Mouse (Mus musculus) mature B cell (primary cell): Measurements from ENCODE around the gene Tcaf2.

Experiments used
- in situ Hi-C: fragments of 300-500 bp; cut with MboI; formaldehyde crosslinking; loops from 2 replicates; pipeline ENCODE4 v1.14.3; 2019

Tcaf2 gene

DNA sequence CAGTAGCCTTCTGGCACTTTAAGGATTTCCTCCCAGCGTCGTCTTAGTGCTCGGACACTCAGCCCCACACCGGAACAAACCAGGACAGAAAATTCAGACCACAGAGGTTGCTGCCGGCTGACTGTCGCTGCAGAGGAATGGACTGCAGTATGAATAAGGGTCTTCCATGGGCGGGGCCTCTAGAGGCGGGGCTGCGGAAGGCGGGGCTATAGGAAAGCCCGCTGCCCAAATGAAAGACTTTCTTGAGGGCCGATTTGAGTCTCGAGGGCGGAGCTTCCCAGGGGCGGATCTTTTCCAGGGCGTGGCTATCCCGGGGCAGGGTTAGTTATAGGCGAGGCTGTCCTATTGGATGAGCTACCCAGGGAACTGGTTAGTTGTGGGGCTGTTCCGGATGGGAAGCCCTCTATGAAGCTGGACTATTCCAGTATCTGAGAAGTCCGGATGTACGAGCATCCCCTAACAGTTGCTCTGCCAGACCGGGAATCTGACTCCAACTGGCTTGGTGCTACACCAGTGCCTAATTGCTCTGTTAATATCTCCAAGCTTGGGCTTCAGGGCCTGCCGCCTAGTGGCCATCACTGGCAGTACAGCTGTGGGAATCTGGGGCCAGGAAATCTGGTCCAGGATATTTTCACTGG, at the start of gene Tcaf2:
Gene Tcaf2, minus strand, starts transcription at position 343 of the 638 bp plus-strand sequence.
- in situ Hi-C loops: no loop called here

DNA sequence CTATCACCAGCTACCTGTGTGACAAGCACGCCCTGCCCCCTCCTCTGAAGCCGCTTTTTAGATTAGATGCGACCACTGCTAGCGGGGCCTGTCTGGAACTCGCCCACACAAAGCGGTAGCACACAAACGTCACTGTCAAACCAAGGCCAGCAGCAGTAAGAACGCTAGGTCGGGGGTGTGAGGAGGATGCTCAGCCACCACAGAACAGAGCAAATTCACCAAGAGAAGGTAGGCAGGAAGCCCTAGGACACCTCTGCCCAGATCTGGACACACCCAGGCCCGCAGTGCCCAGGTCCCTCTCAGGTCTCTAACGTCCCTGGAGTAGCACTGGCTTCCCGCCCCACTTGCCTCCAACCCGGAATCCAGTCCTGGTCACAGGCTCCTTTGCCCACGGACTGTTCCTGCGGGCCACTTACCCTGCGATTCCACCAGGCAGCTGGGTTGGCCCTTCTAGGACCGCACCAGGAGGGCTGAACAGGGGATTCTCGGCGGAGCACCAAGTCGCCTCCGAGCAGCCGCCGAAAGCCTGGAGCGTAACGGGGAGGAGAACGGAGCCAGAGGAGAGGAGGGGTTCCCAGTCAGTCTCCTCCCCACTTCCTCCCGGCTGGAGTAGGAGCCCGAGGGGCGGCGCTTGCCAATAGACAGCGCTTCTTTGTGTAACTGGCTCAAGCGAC, 47.6 kb upstream of the Tcaf2 start:
- in situ Hi-C loops: no loop called here

DNA sequence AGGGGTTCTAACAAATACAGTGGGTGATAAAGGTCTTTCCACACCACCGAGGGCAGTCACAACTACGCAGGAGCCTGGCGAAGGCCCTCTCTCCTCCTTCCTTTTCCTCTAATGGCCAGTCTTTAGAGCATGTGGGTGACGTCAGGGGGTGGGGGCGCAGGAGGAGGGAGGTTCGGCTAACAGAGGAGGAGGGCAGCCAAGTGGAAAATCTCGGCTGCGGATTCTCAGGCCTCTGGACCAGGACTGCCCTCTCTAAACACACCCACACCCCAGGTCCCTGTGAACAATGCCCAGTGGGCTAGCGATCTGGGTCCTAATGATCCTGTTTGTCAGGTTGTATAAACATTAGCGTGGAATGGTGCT, 47.1 kb upstream of the Tcaf2 start:
- in situ Hi-C loops: no loop called here

DNA sequence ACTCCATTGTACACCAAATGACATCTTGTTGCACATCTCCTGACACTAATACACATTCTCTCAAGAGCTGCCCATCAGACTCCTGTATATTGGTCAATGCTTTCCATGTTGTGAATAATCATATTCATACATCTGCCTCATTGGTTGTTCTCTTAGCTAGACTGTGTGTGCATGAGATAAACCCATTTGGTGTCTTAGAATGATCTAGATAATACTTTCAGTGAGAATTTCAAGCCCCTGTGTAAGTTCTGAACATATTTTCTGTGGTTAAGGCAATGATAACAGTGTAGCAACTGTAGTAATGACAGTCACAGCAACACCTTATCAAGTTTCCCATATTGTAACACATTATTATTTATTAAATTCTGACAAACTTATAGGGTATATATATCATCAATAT, 44.7 kb upstream of the Tcaf2 start:
- in situ Hi-C loops: no loop called here

DNA sequence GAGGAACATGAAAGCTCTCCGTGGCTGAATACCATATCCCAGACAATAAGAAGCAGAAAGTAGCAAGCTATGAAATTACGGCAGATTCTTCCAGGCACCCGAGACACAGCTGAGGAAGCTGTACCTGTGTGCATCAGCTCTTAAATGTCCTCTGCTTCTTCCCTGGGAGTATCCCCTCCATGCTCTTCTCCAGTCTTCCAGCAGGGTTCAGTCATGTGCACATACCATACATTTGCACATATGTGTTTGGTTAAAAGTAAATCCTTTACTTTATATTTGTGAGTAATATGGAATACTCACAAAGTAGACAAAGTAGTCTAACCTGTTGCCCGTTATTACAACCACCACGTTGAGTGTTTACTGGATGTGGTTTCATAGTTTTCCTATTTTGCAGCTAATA, 42.9 kb upstream of the Tcaf2 start:
- in situ Hi-C loops: no loop called here

DNA sequence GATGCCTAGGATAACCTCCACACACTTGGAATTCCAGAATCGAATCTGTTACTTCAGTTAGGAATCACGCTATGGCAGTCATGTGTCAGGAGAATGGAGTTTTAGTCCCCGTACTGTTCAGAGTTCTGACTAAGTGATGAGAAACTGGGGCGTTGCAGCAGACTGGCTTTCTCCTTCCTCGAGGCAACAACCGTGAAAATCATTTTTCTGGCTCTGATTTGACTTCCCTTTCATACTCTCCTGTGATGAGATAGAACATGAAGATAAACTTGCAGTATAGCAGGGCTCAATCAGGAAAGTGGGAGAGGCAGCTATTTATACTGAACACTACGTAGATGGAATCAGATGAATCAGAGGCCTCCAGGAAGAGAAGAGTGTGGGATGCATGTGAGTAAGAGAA, 35.0 kb upstream of the Tcaf2 start:
- in situ Hi-C loops: no loop called here

DNA sequence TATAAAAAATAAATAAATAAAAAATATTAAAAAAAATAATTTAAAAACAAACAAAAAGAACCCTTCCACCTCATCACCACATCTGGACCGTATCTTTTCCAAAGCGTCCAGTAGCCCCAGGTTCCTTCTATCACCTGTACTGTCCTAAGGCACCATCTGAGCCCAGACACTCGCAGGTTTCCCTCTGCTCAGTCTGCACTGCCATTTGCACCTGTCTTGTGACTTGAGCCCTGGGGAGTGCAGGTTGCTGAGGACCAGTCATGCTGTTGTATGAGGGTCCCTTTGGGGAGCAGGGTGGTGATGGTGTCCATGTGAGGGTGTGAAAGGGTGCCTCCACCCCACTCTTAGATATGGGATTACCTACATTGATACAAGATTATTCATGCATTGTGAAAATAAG, 31.0 kb upstream of the Tcaf2 start:
- in situ Hi-C loops: no loop called here

DNA sequence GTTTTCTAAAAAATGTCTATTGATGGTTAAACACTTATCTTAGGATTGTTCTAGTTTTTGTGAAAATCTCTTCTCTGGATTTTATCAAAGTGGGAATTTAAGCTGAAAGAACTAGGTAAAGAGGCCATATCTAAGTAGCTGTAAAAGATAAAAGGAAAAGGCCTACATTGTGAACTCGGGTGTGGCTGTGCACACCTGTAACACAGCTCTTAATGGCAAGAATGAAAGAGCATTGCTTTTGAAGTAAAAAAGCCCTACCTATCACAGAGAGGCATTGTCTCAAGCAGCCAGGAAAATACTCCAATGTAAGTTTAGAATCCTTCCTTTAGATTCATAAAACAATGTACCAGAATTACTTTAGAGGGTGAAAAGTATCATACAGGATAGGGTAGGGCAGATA, 26.7 kb upstream of the Tcaf2 start:
- in situ Hi-C loops: no loop called here

DNA sequence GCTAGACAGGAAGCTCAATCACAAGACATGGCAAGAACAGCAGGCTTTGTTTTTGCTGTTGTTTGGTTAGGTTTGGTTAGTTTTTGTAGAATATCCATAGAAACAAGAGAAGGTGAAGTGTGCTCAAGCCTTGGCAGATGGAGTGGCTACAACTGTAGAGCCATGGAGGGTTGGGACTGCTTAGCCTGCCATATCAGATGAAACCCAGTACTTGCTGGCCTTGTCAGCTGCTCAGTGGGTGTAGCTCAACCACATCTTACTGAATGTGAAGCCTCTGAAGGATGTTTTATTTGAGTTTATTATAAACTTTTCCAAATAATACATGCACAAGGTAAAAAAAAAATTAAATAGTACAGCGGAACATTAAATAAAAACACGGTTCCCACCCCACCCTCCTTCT, 22.7 kb upstream of the Tcaf2 start:
- in situ Hi-C loops: no loop called here

DNA sequence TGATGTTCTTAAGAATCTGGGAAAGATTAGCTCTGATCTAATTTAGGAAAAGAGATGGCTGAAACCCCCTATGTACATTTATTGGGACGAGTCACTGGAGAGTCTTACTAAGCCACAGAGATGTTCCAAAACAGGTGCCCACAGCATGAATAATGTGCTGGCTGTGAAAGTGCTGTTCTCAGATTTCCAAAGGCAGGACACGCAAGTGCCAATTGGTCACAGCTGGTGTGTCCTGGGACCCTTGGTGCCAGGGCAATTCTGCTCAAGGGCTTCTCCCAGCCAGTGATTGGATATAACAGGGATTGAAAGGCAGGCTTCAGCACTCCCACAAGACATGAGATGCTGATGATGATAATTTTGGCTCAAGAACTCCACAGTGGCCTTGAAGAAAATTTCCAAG, 16.7 kb upstream of the Tcaf2 start:
- in situ Hi-C loops: no loop called here

DNA sequence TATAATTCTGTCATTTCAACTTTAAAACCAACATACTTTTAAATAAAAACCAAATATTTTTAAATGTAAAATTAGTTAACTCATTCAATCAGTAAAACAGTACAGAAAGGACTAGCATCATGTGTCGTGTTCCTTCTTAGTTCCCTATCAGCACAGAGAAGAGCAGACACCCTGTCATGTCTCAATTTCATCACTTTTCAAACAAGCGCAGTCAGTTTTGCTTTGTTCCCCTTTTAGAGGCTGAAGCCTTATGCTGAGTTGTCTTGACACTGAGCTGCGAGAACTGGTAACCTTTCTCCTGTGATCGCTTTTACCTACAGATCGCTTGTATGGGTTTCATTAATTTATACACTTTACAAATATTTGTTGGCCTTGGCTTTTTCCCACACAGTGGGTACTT, 10.7 kb downstream of the Tcaf2 start:
- in situ Hi-C loops: no loop called here

DNA sequence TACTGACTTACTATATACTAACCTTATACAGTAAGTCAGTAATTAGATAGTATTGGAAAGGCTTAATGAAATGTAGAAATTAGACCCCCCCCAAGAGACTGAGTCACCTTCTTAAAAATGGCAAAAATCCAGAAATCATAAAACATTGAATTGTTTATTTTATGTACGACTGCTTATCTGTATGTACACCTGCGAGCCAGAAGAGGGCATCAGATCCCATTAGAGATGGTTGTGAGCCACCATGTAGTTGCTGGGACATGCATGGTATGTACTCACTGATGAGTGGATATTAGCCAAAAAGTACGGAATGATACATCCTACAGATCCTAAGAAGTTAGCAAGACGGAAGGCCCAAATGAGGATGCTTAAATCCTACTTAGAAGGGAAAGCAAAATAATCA, 13.7 kb downstream of the Tcaf2 start:
- in situ Hi-C loops: no loop called here

DNA sequence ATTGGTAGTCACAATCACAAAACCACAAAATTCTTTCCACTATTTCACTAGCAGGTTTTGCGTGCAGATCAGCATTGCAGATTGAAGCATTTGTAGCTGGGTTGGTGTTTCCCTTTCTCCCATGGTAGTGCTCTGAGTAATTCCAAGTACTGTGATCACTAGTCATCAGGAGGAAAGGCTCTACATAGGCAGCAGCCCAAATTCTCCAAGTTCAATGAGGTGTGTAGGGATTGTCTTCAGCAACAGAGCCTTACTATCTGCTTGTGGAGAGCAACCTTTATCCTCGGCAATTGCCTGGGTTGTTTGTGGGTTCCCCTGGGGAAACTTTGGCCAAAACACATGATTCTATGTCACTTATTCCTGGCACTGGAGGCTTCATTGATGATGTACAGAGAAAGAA, 28.1 kb downstream of the Tcaf2 start:
- in situ Hi-C loops: no loop called here

DNA sequence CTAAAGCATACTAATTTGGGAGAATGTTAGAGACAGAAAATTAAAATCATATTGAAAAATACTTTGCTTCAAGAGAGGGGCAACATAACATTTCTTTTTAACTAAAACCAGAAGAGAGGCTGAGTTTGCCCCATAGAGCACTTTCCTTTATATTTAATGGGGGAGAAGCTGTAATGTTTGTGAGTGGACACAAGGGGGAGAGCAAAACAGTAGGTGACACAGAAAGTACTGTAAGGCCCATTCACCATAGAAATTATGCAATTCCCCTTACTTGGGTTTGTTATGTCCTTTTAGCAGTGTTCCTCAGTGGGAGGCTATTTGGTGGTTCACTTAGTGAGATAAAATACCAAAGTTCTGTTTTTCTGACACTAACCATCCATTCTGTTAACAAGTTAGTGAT, 32.8 kb downstream of the Tcaf2 start:
- in situ Hi-C loops: no loop called here

DNA sequence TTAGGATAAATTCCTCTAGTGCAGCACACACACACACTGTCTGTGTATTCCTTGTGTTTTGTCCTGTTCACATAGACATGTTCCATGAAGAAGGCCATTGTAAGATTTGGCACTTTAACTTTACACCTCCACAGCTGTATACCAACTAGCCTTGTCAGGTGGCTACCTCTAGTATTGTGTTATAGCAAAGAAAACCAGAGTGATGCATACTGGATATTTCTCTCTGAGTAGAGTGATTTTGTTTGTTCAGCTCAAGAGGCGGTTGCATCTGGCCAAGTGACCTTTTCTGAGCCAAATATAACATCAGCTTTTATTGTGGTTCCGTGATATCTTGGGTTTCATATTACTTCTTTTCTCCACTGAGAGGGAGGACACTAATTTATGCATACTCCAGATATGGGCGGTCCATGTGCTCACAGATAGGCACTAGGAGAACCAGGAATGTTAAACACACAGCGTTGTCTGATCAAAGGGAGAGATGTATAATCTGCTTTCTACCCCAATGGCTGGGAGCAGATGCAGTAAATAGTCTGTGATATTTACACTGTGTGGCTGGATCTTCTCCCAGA, 34.0 kb downstream of the Tcaf2 start:
- in situ Hi-C loops: no loop called here

DNA sequence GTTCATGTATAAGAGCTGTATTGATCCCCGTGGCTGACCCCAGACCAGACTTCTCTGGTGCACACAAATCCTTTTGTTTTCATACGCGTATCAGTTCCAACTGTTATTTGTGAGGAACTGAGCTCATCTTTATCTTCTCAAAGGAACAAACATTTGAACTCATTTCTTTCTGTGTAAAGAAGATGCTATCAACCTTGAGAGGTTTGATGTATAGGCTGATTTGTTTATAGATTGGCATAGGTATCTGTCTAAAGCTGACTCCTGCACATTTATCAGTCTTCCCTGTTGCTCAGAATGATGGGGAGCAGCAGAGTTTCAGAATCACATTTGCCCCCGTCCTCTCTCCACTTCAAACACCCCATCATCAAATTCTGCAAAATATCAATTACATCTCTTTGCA, 47.5 kb downstream of the Tcaf2 start, which contains the start of gene Tcaf3:
Gene Tcaf3, minus strand, starts transcription at position 101 of the 400 bp plus-strand sequence.
- in situ Hi-C loops: no loop called here

DNA sequence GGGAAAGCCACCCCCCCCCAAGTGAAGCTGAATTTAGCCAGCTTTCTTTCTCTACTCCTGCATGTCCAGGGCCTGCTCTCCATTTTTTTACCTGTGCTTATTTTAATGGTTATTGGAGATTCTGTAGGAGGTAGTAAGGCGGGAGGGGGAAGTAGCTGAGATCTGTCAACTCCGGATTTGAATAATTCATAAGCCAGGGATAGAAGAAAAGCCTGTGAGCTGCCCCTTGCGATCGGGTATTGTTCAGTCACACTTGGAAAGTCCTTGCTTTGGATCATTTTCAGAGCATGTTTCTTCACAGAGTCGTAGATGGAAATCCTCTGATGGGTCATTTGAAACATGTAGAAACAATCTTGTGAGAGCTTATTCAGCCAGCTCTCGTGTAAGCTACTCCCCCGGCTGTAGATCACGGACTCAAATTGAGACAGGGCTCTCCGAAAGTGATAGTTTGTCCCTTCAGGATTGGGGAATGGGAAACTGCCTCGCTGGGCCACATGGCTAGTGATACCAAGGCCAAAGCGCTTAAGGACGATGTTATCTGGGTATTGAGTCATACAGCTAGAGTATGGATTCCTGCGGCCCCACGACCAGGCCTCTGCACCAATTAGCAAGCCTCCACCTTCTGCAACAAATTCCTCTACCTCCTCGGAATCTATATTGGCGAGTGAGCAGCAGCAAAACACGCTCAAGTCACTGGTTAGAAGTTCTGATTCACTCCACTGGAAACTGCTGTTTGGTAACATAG, 51.7 kb downstream of the Tcaf2 start:
- in situ Hi-C loops: no loop called here

DNA sequence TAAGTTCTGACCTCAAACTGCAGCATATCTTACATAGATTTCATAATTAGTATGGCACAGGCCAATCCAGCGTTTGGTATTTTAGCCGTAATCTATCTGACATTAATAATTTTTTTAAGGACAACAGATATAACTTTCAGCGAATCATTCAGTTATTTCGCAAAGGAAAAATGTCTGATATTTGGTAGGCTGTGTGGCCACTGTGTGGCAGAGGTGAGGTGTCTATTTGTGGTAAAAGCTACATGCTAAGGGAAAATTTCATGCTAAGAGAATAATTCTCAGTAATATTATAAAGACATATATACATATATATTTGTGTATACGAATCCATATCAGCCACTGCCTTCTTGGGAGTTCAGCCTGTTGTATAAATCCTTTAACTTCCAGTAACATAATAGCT, 58.5 kb downstream of the Tcaf2 start:
- in situ Hi-C loops: loop anchor here (10.0 kb wide), 1 partner anchor 352 kb away; no protein-coding TSS in a partner anchor

DNA sequence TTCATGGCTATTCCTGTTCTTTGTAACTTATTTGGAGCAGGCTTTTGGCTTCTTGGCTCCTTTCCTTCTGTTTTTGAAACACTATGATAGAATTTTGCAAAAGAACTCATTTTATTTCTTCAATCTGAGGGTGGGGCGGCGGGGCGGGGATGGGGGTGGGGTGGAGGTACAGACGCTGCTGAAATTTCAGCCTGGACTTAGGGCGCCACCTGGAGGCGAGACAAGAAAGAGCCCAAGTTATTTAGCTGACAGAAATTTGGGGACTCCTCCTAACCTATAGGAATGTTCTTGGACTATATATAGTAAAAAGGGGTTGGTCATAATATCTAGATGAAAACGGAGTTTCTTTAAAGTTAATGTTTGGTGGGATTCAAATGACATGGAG, 61.6 kb downstream of the Tcaf2 start:
- in situ Hi-C loops: loop anchor here (10.0 kb wide), 1 partner anchor 349 kb away; no protein-coding TSS in a partner anchor

DNA sequence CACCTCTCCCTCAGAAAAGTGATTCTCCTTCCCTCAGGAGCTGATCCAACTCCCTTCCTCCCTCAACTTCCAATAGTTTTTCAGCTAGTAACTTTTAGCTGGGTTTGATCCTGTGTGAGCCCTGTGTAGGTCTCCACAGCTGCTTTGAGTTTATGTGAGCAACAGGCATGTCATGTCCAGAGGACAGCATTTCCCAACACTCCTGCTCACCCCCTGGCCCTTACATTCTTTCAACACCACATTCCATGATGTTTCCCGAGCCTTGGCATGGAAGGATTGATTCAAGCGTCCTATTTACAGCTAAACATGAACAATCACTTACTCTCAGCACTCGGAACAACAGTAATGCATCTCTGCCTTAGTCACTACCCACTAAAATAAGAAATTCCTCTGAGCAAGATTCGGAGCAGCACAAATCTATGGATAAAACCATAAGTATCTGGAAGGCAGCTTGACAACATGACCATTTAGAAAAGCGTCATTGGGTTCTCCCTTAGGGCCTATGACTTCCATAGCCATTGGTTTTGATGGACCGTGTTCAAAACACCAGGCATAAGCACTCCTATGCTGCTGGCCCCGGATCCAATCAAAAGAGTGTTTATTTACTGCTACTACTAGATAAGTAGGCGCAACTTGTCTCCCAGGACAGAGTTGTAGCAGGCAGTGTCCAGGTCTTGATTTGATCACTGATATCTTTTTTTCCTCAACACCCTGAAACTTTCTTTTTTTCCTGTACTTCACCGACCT, 62.1 kb downstream of the Tcaf2 start:
- in situ Hi-C loops: loop anchor here (10.0 kb wide), 1 partner anchor 348 kb away; no protein-coding TSS in a partner anchor

DNA sequence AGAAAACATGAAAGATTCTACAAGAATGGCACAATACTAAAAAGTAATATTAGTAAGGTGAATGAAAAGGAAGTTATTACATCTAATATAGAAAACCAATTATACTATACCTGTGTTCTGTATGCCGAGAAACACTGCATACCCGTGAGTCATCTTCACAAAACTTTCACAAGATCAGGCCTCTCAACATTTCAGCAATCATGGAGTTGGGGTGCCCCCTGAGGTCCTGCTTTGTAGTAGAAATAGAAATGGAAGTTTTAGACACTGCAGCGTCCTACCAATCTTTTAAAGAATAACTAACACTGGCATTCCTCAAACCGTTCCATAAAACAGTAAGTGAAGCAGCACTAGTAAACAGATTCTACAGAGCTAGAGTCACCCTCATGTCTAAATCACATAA, 66.4 kb downstream of the Tcaf2 start:
- in situ Hi-C loops: no loop called here

DNA sequence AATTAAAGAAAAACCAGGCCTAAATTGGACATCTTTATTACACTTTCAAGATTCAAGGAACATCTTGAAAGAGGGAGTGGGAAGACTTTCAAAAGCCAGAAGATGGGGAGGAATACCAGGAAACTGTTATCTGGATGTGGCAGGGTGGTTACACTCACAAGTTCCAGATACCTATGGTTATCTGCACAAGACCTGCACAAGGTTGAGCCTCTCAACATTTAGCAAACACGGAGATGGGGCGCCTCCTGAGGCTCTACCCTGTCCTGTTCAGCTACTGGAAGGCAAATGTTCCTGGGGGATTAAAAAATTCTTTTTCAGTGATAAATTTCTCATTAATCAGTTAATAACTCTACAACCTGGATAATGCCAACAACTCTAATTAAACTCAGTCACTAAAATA, 67.6 kb downstream of the Tcaf2 start:
- in situ Hi-C loops: no loop called here
